Mouse (Mus musculus) liver, embryonic 13.5 days (tissue): ENCODE measurements around the gene Map1b. TPM values are rescaled to one million over a fixed set of nuclear protein-coding genes. Genes with fewer than 3 reads are reported as not detected.

Source experiments
- ATAC-seq: fragments of 200-750 bp; cut with Nextera tagmentation; 2 replicates; pipeline ENCODE4 v1.8.0; 2017; ENCODE audit warnings: low read depth, mild to moderate bottlenecking, moderate number of reproducible peaks, moderate library complexity
- DNase-seq: peaks from one replicate; pipeline ENCODE4 v3.0.0; 2022
- H3K27ac ChIP-seq: fragments of 300-500 bp; sonication (generic); 2 replicates; pipeline ENCODE4 v1.5.1; 2015; ENCODE audit warnings: moderate library complexity, mild to moderate bottlenecking, inconsistent platforms
- H3K27me3 ChIP-seq: fragments of 300-500 bp; sonication (generic); 2 replicates; pipeline ENCODE4 v1.6.1; 2015; ENCODE audit warnings: mild to moderate bottlenecking, inconsistent platforms
- H3K36me3 ChIP-seq: fragments of 300-500 bp; sonication (generic); 2 replicates; pipeline ENCODE4 v1.6.1; 2015; ENCODE audit warnings: mild to moderate bottlenecking, inconsistent platforms
- H3K4me1 ChIP-seq: fragments of 300-500 bp; sonication (generic); replicated peaks from 2 replicates; pipeline ENCODE4 v1.6.1; 2015; ENCODE audit warnings: inconsistent platforms
- H3K4me2 ChIP-seq: fragments of 300-500 bp; sonication (generic); 2 replicates; pipeline ENCODE4 v1.6.1; 2015; ENCODE audit warnings: inconsistent platforms, mild to moderate bottlenecking, moderate library complexity
- H3K4me3 ChIP-seq: fragments of 300-500 bp; sonication (generic); replicated peaks from 2 replicates; pipeline ENCODE4 v1.5.1; 2015; ENCODE audit warnings: mild to moderate bottlenecking, inconsistent platforms
- H3K9ac ChIP-seq: fragments of 300-500 bp; sonication (generic); 2 replicates; pipeline ENCODE4 v1.6.1; 2015; ENCODE audit warnings: mild to moderate bottlenecking, inconsistent platforms
- H3K9me3 ChIP-seq: fragments of 300-500 bp; sonication (generic); replicated peaks from 2 replicates; pipeline ENCODE4 v1.6.1; 2016; ENCODE audit warnings: inconsistent platforms
- WGBS: fragments of 180-500 bp; shearing (Covaris S2); methylation state at CpG from one replicate; pipeline ENCODE4 v1.1.7; 2015; ENCODE audit not compliant: insufficient replicate concordance; 5-methylcytosine and 5-hydroxymethylcytosine counted together
- polyA plus RNA-seq: library from polyadenylated mRNA; unstranded; fragments of >200 nt; fragmentation: Nextera tagmentation; extraction: Ambion mirVana; gene quantifications from 2 replicates; pipeline ENCODE4 v1.2.1, GENCODE M21; 2015

The Map1b gene
- polyA plus RNA-seq, 1 experiment from 2014 or later = 5.4 TPM

GRCm38 (mm10) chr13:99525491-99525890 is 9.2 kb upstream of the Map1b start:
- DNase-seq (no peak), ATAC-seq (no peak)
- Histone ChIP-seq H3K27me3 (no peaks in the 10 kb centered on the region), H3K4me1 (no peaks in the 10 kb centered on the region), H3K4me2 (no peak overlapping the region), H3K27ac (no peak overlapping the region), H3K9me3 (no peaks in the 10 kb centered on the region), H3K4me3 (no peak overlapping the region), H3K36me3 (no peaks in the 10 kb centered on the region), H3K9ac (no peak overlapping the region)
- 41% methylated on average over 8 of the region's 8 CpGs for WGBS

- Histone ChIP-seq H3K36me3 (no peaks in the 10 kb centered on the region), H3K4me1 (peaks cover 16% of the 10 kb centered on the region), H3K27me3 (peaks cover 57% of the 10 kb centered on the region), H3K9ac (no peak overlapping the region), H3K27ac (no peak overlapping the region), H3K9me3 (no peaks in the 10 kb centered on the region), H3K4me2 (no peak overlapping the region), H3K4me3 (no peak overlapping the region)
- ATAC-seq = no peak
- no peak for DNase-seq
- WGBS = 69% methylated on average over 5 of the region's 5 CpGs
These were observed 1.5 kb upstream of the Map1b start for GRCm38 (mm10) chr13:99517836-99518235.

- DNase-seq = no peak
- H3K27ac ChIP-seq = no peak overlapping the region
- ATAC-seq = no peak
- H3K27me3 ChIP-seq = peaks cover 65% of the 10 kb centered on the region
- peak overlapping the region; percentile 33; the same call in 1 of the 2 replicates for H3K9ac ChIP-seq
- no peaks in the 10 kb centered on the region for H3K9me3 ChIP-seq
- peak overlapping the region; percentile 68 for H3K4me2 ChIP-seq
- peak overlapping the region; percentile 54 for H3K4me3 ChIP-seq
- no peaks in the 10 kb centered on the region for H3K36me3 ChIP-seq
- WGBS = 1% methylated on average over 40 of the region's 44 CpGs
- peaks cover 16% of the 10 kb centered on the region for H3K4me1 ChIP-seq
These were observed 448 bp downstream of the Map1b start for GRCm38 (mm10) chr13:99515736-99516447.

GRCm38 (mm10) chr13:99514917-99515591 is 1.3 kb downstream of the Map1b start:
- DNase-seq = no peak

GRCm38 (mm10) chr13:99513990-99514389 is 2.4 kb downstream of the Map1b start:
- H3K27me3 ChIP-seq = peaks cover 65% of the 10 kb centered on the region
- H3K27ac ChIP-seq = no peak overlapping the region
- no peaks in the 10 kb centered on the region for H3K36me3 ChIP-seq
- ATAC-seq (no peak), DNase-seq (no peak)
- WGBS = 29% methylated on average over 10 of the region's 10 CpGs
- H3K4me1 ChIP-seq = peaks cover 16% of the 10 kb centered on the region
- H3K9ac ChIP-seq = no peak overlapping the region
- H3K4me2 ChIP-seq = no peak overlapping the region
- no peaks in the 10 kb centered on the region for H3K9me3 ChIP-seq
- H3K4me3 ChIP-seq = no peak overlapping the region

More at GRCm38 (mm10) chr13:99514917-99515591, 1.3 kb downstream of the Map1b start:
- peak overlapping the region; percentile 54 for H3K4me3 ChIP-seq
- no peaks in the 10 kb centered on the region for H3K36me3 ChIP-seq
- H3K27me3 ChIP-seq = peaks cover 65% of the 10 kb centered on the region
- no peak; the same call in 1 of the 2 replicates for ATAC-seq
- no peaks in the 10 kb centered on the region for H3K9me3 ChIP-seq
- 0% methylated on average over 46 of the region's 48 CpGs for WGBS
- no peak overlapping the region for H3K27ac ChIP-seq
- peak overlapping the region; percentile 68 for H3K4me2 ChIP-seq
- no peak overlapping the region for H3K9ac ChIP-seq
- peaks cover 16% of the 10 kb centered on the region for H3K4me1 ChIP-seq

- ATAC-seq = no peak
- Histone ChIP-seq H3K27ac (no peak overlapping the region), H3K9me3 (no peaks in the 10 kb centered on the region), H3K4me2 (no peak overlapping the region), H3K4me3 (no peak overlapping the region), H3K9ac (no peak overlapping the region), H3K27me3 (peaks cover 59% of the 10 kb centered on the region), H3K36me3 (no peaks in the 10 kb centered on the region), H3K4me1 (peaks cover 16% of the 10 kb centered on the region)
- WGBS = 12% methylated on average over 7 of the region's 7 CpGs
- no peak for DNase-seq
These were observed 3.2 kb downstream of the Map1b start for GRCm38 (mm10) chr13:99513138-99513537.

- 68% methylated on average over 4 of the region's 4 CpGs for WGBS
- H3K27ac ChIP-seq = no peak overlapping the region
- H3K9me3 ChIP-seq = no peaks in the 10 kb centered on the region
- H3K4me1 ChIP-seq = no peaks in the 10 kb centered on the region
- ATAC-seq = no peak
- no peak for DNase-seq
- peaks cover 28% of the 10 kb centered on the region for H3K27me3 ChIP-seq
- H3K4me2 ChIP-seq = no peak overlapping the region
- no peak overlapping the region for H3K4me3 ChIP-seq
- no peak overlapping the region for H3K9ac ChIP-seq
- no peaks in the 10 kb centered on the region for H3K36me3 ChIP-seq
These were observed 6.4 kb downstream of the Map1b start for GRCm38 (mm10) chr13:99509896-99510295.

- no peaks in the 10 kb centered on the region for H3K36me3 ChIP-seq
- H3K27ac ChIP-seq = no peak overlapping the region
- DNase-seq = no peak
- H3K9me3 ChIP-seq = no peaks in the 10 kb centered on the region
- no peak overlapping the region for H3K4me3 ChIP-seq
- no peaks in the 10 kb centered on the region for H3K4me1 ChIP-seq
- no peak overlapping the region for H3K9ac ChIP-seq
- no peak overlapping the region for H3K4me2 ChIP-seq
- no peak for ATAC-seq
- WGBS = 56% methylated on average over 2 of the region's 2 CpGs
- H3K27me3 ChIP-seq = 0 out of 2 replicates have a peak, but pooled peaks cover 2% of the 10 kb centered on the region
These were observed 9.8 kb downstream of the Map1b start for GRCm38 (mm10) chr13:99506580-99506962.

GRCm38 (mm10) chr13:99505826-99506579 is 10.3 kb downstream of the Map1b start:
- no peak overlapping the region for H3K9ac ChIP-seq
- H3K4me1 ChIP-seq = no peaks in the 10 kb centered on the region
- H3K9me3 ChIP-seq = no peaks in the 10 kb centered on the region
- H3K4me2 ChIP-seq = no peak overlapping the region
- H3K27me3 ChIP-seq = 0 out of 2 replicates have a peak, but pooled peaks cover under 1% of the 10 kb centered on the region
- WGBS = 70% methylated on average over 11 of the region's 11 CpGs
- no peak overlapping the region for H3K4me3 ChIP-seq
- ATAC-seq (no peak), DNase-seq (no peak)
- H3K36me3 ChIP-seq = no peaks in the 10 kb centered on the region
- H3K27ac ChIP-seq = no peak overlapping the region

- 30% methylated on average over 14 of the region's 14 CpGs for WGBS
- DNase-seq (no peak), ATAC-seq (no peak)
These were observed 12.9 kb downstream of the Map1b start for GRCm38 (mm10) chr13:99503370-99503979.

GRCm38 (mm10) chr13:99502911-99503310 is 13.4 kb downstream of the Map1b start:
- ATAC-seq (no peak), DNase-seq (no peak)
- Histone ChIP-seq H3K36me3 (no peaks in the 10 kb centered on the region), H3K9me3 (no peaks in the 10 kb centered on the region), H3K4me2 (no peak overlapping the region), H3K27ac (no peak overlapping the region), H3K9ac (no peak overlapping the region), H3K4me3 (no peak overlapping the region), H3K27me3 (no peaks in the 10 kb centered on the region), H3K4me1 (no peaks in the 10 kb centered on the region)
- WGBS = 23% methylated on average over 7 of the region's 7 CpGs

More at GRCm38 (mm10) chr13:99503370-99503979, 12.9 kb downstream of the Map1b start:
- no peaks in the 10 kb centered on the region for H3K9me3 ChIP-seq
- H3K9ac ChIP-seq = no peak overlapping the region
- no peaks in the 10 kb centered on the region for H3K27me3 ChIP-seq
- H3K4me1 ChIP-seq = no peaks in the 10 kb centered on the region
- H3K4me2 ChIP-seq = no peak overlapping the region
- no peak overlapping the region for H3K27ac ChIP-seq
- H3K36me3 ChIP-seq = no peaks in the 10 kb centered on the region
- no peak overlapping the region for H3K4me3 ChIP-seq
